Mouse (Mus musculus) right cerebral cortex, postnatal 14 days (tissue): ENCODE measurements around the gene Pank2.
"Not testable (repeated sequence)": the region's sequence is repeated elsewhere in the genome, so short reads cannot be mapped to it uniquely, and the experiment has no call there.

ENCODE experiments used
- DNase-seq: peaks from one replicate; pipeline ENCODE4 v3.0.0; 2022

Pank2 gene

GRCm38 (mm10) chr2:131261481-131262212 lies 648 bp upstream of the Pank2 start:
- no peak for DNase-seq

GRCm38 (mm10) chr2:131262680-131263670 lies 680 bp downstream of the Pank2 start:
- no peak for DNase-seq

- DNase-seq: no peak
Measured at GRCm38 (mm10) chr2:131264027-131264426, 1.7 kb downstream of the Pank2 start.

- DNase-seq: no peak
Measured at GRCm38 (mm10) chr2:131265056-131265455, 2.8 kb downstream of the Pank2 start.

GRCm38 (mm10) chr2:131275493-131275892 lies 13.2 kb downstream of the Pank2 start:
- no peak for DNase-seq

GRCm38 (mm10) chr2:131276722-131277121 lies 14.4 kb downstream of the Pank2 start:
- DNase-seq: no peak

GRCm38 (mm10) chr2:131281596-131281995 lies 19.3 kb downstream of the Pank2 start:
- no peak for DNase-seq

- no peak for DNase-seq
Measured at GRCm38 (mm10) chr2:131286276-131286675, 24.0 kb downstream of the Pank2 start.

GRCm38 (mm10) chr2:131290669-131291068 lies 28.4 kb downstream of the Pank2 start:
- DNase-seq: no peak

GRCm38 (mm10) chr2:131296746-131297261 lies 34.5 kb downstream of the Pank2 start:
- no peak for DNase-seq

GRCm38 (mm10) chr2:131298674-131299073 lies 36.4 kb downstream of the Pank2 start:
- not testable (repeated sequence) for DNase-seq

- DNase-seq: no peak
Measured at GRCm38 (mm10) chr2:131300485-131300884, 38.2 kb downstream of the Pank2 start.

GRCm38 (mm10) chr2:131301635-131302034 lies 39.3 kb downstream of the Pank2 start:
- no peak for DNase-seq

GRCm38 (mm10) chr2:131304497-131304896 lies 42.2 kb downstream of the Pank2 start:
- no peak for DNase-seq

- DNase-seq: not testable (repeated sequence)
Measured at GRCm38 (mm10) chr2:131305226-131305625, 42.9 kb downstream of the Pank2 start.

- DNase-seq: no peak
Measured at GRCm38 (mm10) chr2:131307391-131307790, 45.1 kb downstream of the Pank2 start.

- no peak for DNase-seq
Measured at GRCm38 (mm10) chr2:131307822-131308221, 45.5 kb downstream of the Pank2 start.

GRCm38 (mm10) chr2:131309296-131309695 lies 47.0 kb downstream of the Pank2 start:
- no peak for DNase-seq

GRCm38 (mm10) chr2:131316167-131316566 lies 53.9 kb downstream of the Pank2 start:
- DNase-seq: no peak

GRCm38 (mm10) chr2:131319401-131319800 lies 57.1 kb downstream of the Pank2 start:
- no peak for DNase-seq

- DNase-seq: not testable (repeated sequence)
Measured at GRCm38 (mm10) chr2:131321192-131321591, 58.9 kb downstream of the Pank2 start.

GRCm38 (mm10) chr2:131323675-131324074 lies 61.4 kb downstream of the Pank2 start:
- no peak for DNase-seq

- no peak for DNase-seq
Measured at GRCm38 (mm10) chr2:131326044-131326443, 63.7 kb downstream of the Pank2 start.

GRCm38 (mm10) chr2:131328981-131329380 lies 66.7 kb downstream of the Pank2 start:
- no peak for DNase-seq
